Mouse (Mus musculus) left cerebral cortex, adult 11 months (tissue): ENCODE data around the gene Myoz1.

ENCODE experiments used
- DNase-seq: peaks from one replicate; pipeline ENCODE4 v3.0.0; 2022; ENCODE audit warnings: low spot score

Myoz1 gene

GRCm38 (mm10) chr14:20672990-20673389, 16.6 kb upstream of the Myoz1 start:
- DNase-seq, result no peak

GRCm38 (mm10) chr14:20668154-20668810, 11.9 kb upstream of the Myoz1 start, which contains the start of gene Synpo2l:
Gene Synpo2l (minus strand): TSS chr14:20668354.
- no peak for DNase-seq

GRCm38 (mm10) chr14:20667469-20667868, 11.1 kb upstream of the Myoz1 start:
- DNase-seq, result no peak

- no peak for DNase-seq
Observed at GRCm38 (mm10) chr14:20664436-20664835, 8.1 kb upstream of the Myoz1 start.

- DNase-seq, result no peak
Observed at GRCm38 (mm10) chr14:20663601-20664000, 7.3 kb upstream of the Myoz1 start.

GRCm38 (mm10) chr14:20662740-20663139, 6.4 kb upstream of the Myoz1 start:
- no peak for DNase-seq

GRCm38 (mm10) chr14:20661661-20662331, 5.5 kb upstream of the Myoz1 start:
- DNase-seq, result no peak

GRCm38 (mm10) chr14:20660827-20661660, 4.7 kb upstream of the Myoz1 start:
- DNase-seq, result peak; percentile 92

- DNase-seq, result no peak
Observed at GRCm38 (mm10) chr14:20659687-20660086, 3.3 kb upstream of the Myoz1 start.

- no peak for DNase-seq
Observed at GRCm38 (mm10) chr14:20658902-20659301, 2.6 kb upstream of the Myoz1 start.

GRCm38 (mm10) chr14:20658326-20658725, 2.0 kb upstream of the Myoz1 start:
- DNase-seq, result peak; percentile 51

GRCm38 (mm10) chr14:20655731-20656130, 609 bp downstream of the Myoz1 start:
- DNase-seq, result no peak

- no peak for DNase-seq
Observed at GRCm38 (mm10) chr14:20654690-20655421, 1.5 kb downstream of the Myoz1 start.

- DNase-seq, result no peak
Observed at GRCm38 (mm10) chr14:20651722-20652256, 4.6 kb downstream of the Myoz1 start.

GRCm38 (mm10) chr14:20651000-20651399, 5.3 kb downstream of the Myoz1 start:
- DNase-seq, result no peak

- no peak for DNase-seq
Observed at GRCm38 (mm10) chr14:20646381-20646780, 10.0 kb downstream of the Myoz1 start.

- DNase-seq, result no peak
Observed at GRCm38 (mm10) chr14:20645547-20645946, 10.8 kb downstream of the Myoz1 start.

- DNase-seq, result no peak
Observed at GRCm38 (mm10) chr14:20641438-20641875, 14.9 kb downstream of the Myoz1 start.

- DNase-seq, result peak; percentile 94
Observed at GRCm38 (mm10) chr14:20640644-20641437, 15.5 kb downstream of the Myoz1 start, which contains the start of gene Usp54. Gene Usp54 (minus strand): TSS chr14:20641063.

GRCm38 (mm10) chr14:20639918-20640619, 16.3 kb downstream of the Myoz1 start:
- no peak for DNase-seq
